Mouse (Mus musculus): ENCODE results near the gene Chchd4.

GRCm38 (mm10) chr6:91473805-91474440, 577 bp upstream of the Chchd4 start:
- TF ChIP-seq POLR2A (IDR thresholded peaks at IDR 0.05; ENCODE audit: insufficient read depth, low read depth, low read length) (no peak), CTCF (IDR thresholded peaks at IDR 0.05) (no peak)
